In genomic region chr2:73095300-73095699, GRCm38 (mm10) we compare ENCODE assay signal across 25 mouse cellular contexts.
DNase-seq lines count a peak whose midpoint lies in the region; ATAC-seq and TF ChIP-seq lines count a peak whose summit lies in the region.
"Had no signal": no experiment of that assay in that cellular context is flagged by ENCODE, and none has a peak within 500 bp of the region (broad histone marks: within the 10 kb centered on the region; RNA-seq: fewer than 3 reads in every experiment).

No protein-coding gene starts in this region.

- no peaks in the 10 kb centered on the region for H3K36me3 ChIP-seq in forebrain, embryonic 14.5 days (ENCODE audit: control insufficient read depth, insufficient read depth, low read length)
- H3K36me3 ChIP-seq in forebrain, postnatal 0 days (ENCODE audit: insufficient read depth) = no peaks in the 10 kb centered on the region
- peaks cover 5% of the 10 kb centered on the region; the same call in 1 of the 2 replicates for H3K36me3 ChIP-seq in midbrain, embryonic 12.5 days
- H3K36me3 ChIP-seq in midbrain, embryonic 10.5 days = peaks cover 7% of the 10 kb centered on the region; the same call in 1 of the 2 replicates
- H3K36me3 ChIP-seq in forebrain, embryonic 15.5 days = no peaks in the 10 kb centered on the region
- no peaks in the 10 kb centered on the region for H3K36me3 ChIP-seq in midbrain, embryonic 15.5 days (replicated peaks)
- H3K36me3 ChIP-seq: embryonic facial prominence, embryonic 15.5 days; lung, embryonic 15.5 days; neural tube, embryonic 13.5 days had no signal

- peak; percentile 70 for DNase-seq in forebrain, embryonic 14.5 days (ENCODE audit: low spot score)
- no peak for DNase-seq in forebrain, postnatal 0 days
- no peak for DNase-seq in midbrain, embryonic 10.5 days (ENCODE audit: low spot score)
- DNase-seq: adrenal gland, postnatal 14 days; cerebellum, adult 11-12 months; cerebellum, adult 9-11 months; gastrocnemius, postnatal 25 days; heart, adult 18-20 months; heart, postnatal 36 days; kidney, adult 9 months; kidney, postnatal 10 days; layer of hippocampus, postnatal 36 days; left cerebral cortex, postnatal 4 days; right cerebral cortex, postnatal 14 days had no signal

- no peaks in the 10 kb centered on the region for H3K27me3 ChIP-seq in forebrain, embryonic 14.5 days (replicated peaks; ENCODE audit: control insufficient read depth, insufficient read depth, low read length)
- H3K27me3 ChIP-seq in forebrain, postnatal 0 days (ENCODE audit: insufficient read depth, low read length) = no peaks in the 10 kb centered on the region
- no peaks in the 10 kb centered on the region for H3K27me3 ChIP-seq in midbrain, embryonic 12.5 days
- no peaks in the 10 kb centered on the region for H3K27me3 ChIP-seq in midbrain, embryonic 10.5 days (ENCODE audit: low read depth, poor library complexity, severe bottlenecking)
- no peaks in the 10 kb centered on the region for H3K27me3 ChIP-seq in forebrain, embryonic 15.5 days
- no peaks in the 10 kb centered on the region for H3K27me3 ChIP-seq in midbrain, embryonic 15.5 days (replicated peaks)
- H3K27me3 ChIP-seq: embryonic facial prominence, embryonic 15.5 days; lung, embryonic 15.5 days; neural tube, embryonic 13.5 days; Patski had no signal

- WGBS in forebrain, embryonic 14.5 days = 39% methylated on average over 2 of the region's 2 CpGs
- 36% methylated on average over 2 of the region's 2 CpGs for WGBS in forebrain, postnatal 0 days
- WGBS in midbrain, embryonic 12.5 days = 57% methylated on average over 2 of the region's 2 CpGs
- 83% methylated on average over 2 of the region's 2 CpGs for WGBS in midbrain, embryonic 10.5 days
- 31% methylated on average over 2 of the region's 2 CpGs for WGBS in forebrain, embryonic 15.5 days
- 19% methylated on average over 2 of the region's 2 CpGs for WGBS in midbrain, embryonic 15.5 days

- H3K4me2 ChIP-seq in forebrain, embryonic 14.5 days (ENCODE audit: low read length) = no peak overlapping the region
- H3K4me2 ChIP-seq in forebrain, postnatal 0 days (ENCODE audit: low read depth) = no peak overlapping the region
- no peak overlapping the region for H3K4me2 ChIP-seq in midbrain, embryonic 12.5 days (replicated peaks)
- no peak overlapping the region for H3K4me2 ChIP-seq in forebrain, embryonic 15.5 days (replicated peaks)
- H3K4me2 ChIP-seq in midbrain, embryonic 15.5 days = no peak overlapping the region
- H3K4me2 ChIP-seq: embryonic facial prominence, embryonic 15.5 days; heart, embryonic 11.5 days; hindbrain, embryonic 14.5 days; lung, embryonic 15.5 days; neural tube, embryonic 13.5 days had no signal

- H3K9me3 ChIP-seq in forebrain, embryonic 14.5 days (replicated peaks; ENCODE audit: control insufficient read depth, low read length) = no peaks in the 10 kb centered on the region
- H3K9me3 ChIP-seq in forebrain, postnatal 0 days (ENCODE audit: low read length) = no peaks in the 10 kb centered on the region
- no peaks in the 10 kb centered on the region for H3K9me3 ChIP-seq in midbrain, embryonic 12.5 days
- no peaks in the 10 kb centered on the region for H3K9me3 ChIP-seq in midbrain, embryonic 10.5 days (replicated peaks)
- no peaks in the 10 kb centered on the region for H3K9me3 ChIP-seq in forebrain, embryonic 15.5 days
- H3K9me3 ChIP-seq in midbrain, embryonic 15.5 days = no peaks in the 10 kb centered on the region
- H3K9me3 ChIP-seq: embryonic facial prominence, embryonic 15.5 days; lung, embryonic 15.5 days; neural tube, embryonic 13.5 days had no signal

- H3K4me1 ChIP-seq in forebrain, embryonic 14.5 days (ENCODE audit: control insufficient read depth, insufficient read depth, low read length) = peaks cover 14% of the 10 kb centered on the region
- H3K4me1 ChIP-seq in forebrain, postnatal 0 days (ENCODE audit: insufficient read depth) = peaks cover 4% of the 10 kb centered on the region; the same call in 1 of the 2 replicates
- peaks cover 5% of the 10 kb centered on the region; the same call in 1 of the 2 replicates for H3K4me1 ChIP-seq in midbrain, embryonic 12.5 days
- peaks cover 10% of the 10 kb centered on the region for H3K4me1 ChIP-seq in midbrain, embryonic 10.5 days
- H3K4me1 ChIP-seq in forebrain, embryonic 15.5 days = peaks cover 37% of the 10 kb centered on the region
- H3K4me1 ChIP-seq in midbrain, embryonic 15.5 days = peaks cover 10% of the 10 kb centered on the region; the same call in 1 of the 2 replicates
- H3K4me1 ChIP-seq: lung, embryonic 15.5 days had no signal

- no peak overlapping the region for H3K4me3 ChIP-seq in forebrain, embryonic 14.5 days (ENCODE audit: low read depth, low read length)
- H3K4me3 ChIP-seq in forebrain, postnatal 0 days (ENCODE audit: low read depth, low read length) = no peak overlapping the region
- no peak overlapping the region for H3K4me3 ChIP-seq in midbrain, embryonic 12.5 days
- H3K4me3 ChIP-seq in midbrain, embryonic 10.5 days = no peak overlapping the region
- no peak overlapping the region for H3K4me3 ChIP-seq in forebrain, embryonic 15.5 days
- no peak overlapping the region for H3K4me3 ChIP-seq in midbrain, embryonic 15.5 days
- H3K4me3 ChIP-seq: embryonic facial prominence, embryonic 15.5 days; lung, embryonic 15.5 days; neural tube, embryonic 13.5 days had no signal

- H3K9ac ChIP-seq in forebrain, embryonic 14.5 days (ENCODE audit: low read length) = no peak overlapping the region
- H3K9ac ChIP-seq in forebrain, postnatal 0 days = no peak overlapping the region
- H3K9ac ChIP-seq in midbrain, embryonic 12.5 days (replicated peaks) = no peak overlapping the region
- no peak overlapping the region for H3K9ac ChIP-seq in forebrain, embryonic 15.5 days (replicated peaks)
- no peak overlapping the region for H3K9ac ChIP-seq in midbrain, embryonic 15.5 days
- H3K9ac ChIP-seq: embryonic facial prominence, embryonic 15.5 days; hindbrain, embryonic 14.5 days; lung, embryonic 15.5 days; neural tube, embryonic 13.5 days had no signal

- TF ChIP-seq CTCF in forebrain, postnatal 0 days (IDR thresholded peaks at IDR 0.05; ENCODE audit: low read depth) = no peak

- peak; percentile 76 for ATAC-seq in forebrain, embryonic 14.5 days
- no peak for ATAC-seq in forebrain, postnatal 0 days
- ATAC-seq in midbrain, embryonic 12.5 days (ENCODE audit: low FRiP score, low read depth) = peak; percentile 54
- peak; percentile 71 for ATAC-seq in forebrain, embryonic 15.5 days (replicated peaks)
- 0 out of 2 replicates have a peak, but pooled peaks have one; percentile 48 for ATAC-seq in midbrain, embryonic 15.5 days (replicated peaks)
- no peak for ATAC-seq in granulocyte monocyte progenitor cell, adult 5-6 weeks (replicated peaks; ENCODE audit: poor library complexity, severe bottlenecking)
- ATAC-seq: intestine, postnatal 0 days; Patski had no signal

- no peak overlapping the region for H3K27ac ChIP-seq in forebrain, embryonic 14.5 days (ENCODE audit: low read depth, low read length)
- H3K27ac ChIP-seq in forebrain, postnatal 0 days (ENCODE audit: low read depth, low read length) = no peak overlapping the region
- H3K27ac ChIP-seq in midbrain, embryonic 12.5 days (replicated peaks) = no peak overlapping the region
- H3K27ac ChIP-seq in midbrain, embryonic 10.5 days (replicated peaks) = no peak overlapping the region
- 0 out of 2 replicates have a peak overlapping the region, but pooled peaks have one; percentile 11 for H3K27ac ChIP-seq in forebrain, embryonic 15.5 days (replicated peaks)
- H3K27ac ChIP-seq in midbrain, embryonic 15.5 days = no peak overlapping the region
- H3K27ac ChIP-seq: embryonic facial prominence, embryonic 15.5 days; hindbrain, embryonic 14.5 days; lung, embryonic 15.5 days; neural tube, embryonic 13.5 days had no signal

Comparison
In these comparisons a context has a peak if more than half of its experiments do, and no peak if none do; other contexts are left out.
1. ATAC-seq: peak in forebrain, embryonic 14.5 days (single experiment), midbrain, embryonic 12.5 days (single experiment), forebrain, embryonic 15.5 days (single experiment) and midbrain, embryonic 15.5 days (single experiment); none in forebrain, postnatal 0 days (single experiment) and granulocyte monocyte progenitor cell, adult 5-6 weeks (single experiment).